Mouse (Mus musculus): ENCODE measurements around the gene Fgfr3. TPM values are rescaled to one million over a fixed set of nuclear protein-coding genes. Genes with fewer than 3 reads are reported as not detected.

The Fgfr3 gene
- total and polyA plus RNA-seq, 2 experiments from 2014 or later, result 24.5 to 81.6 TPM

DNA sequence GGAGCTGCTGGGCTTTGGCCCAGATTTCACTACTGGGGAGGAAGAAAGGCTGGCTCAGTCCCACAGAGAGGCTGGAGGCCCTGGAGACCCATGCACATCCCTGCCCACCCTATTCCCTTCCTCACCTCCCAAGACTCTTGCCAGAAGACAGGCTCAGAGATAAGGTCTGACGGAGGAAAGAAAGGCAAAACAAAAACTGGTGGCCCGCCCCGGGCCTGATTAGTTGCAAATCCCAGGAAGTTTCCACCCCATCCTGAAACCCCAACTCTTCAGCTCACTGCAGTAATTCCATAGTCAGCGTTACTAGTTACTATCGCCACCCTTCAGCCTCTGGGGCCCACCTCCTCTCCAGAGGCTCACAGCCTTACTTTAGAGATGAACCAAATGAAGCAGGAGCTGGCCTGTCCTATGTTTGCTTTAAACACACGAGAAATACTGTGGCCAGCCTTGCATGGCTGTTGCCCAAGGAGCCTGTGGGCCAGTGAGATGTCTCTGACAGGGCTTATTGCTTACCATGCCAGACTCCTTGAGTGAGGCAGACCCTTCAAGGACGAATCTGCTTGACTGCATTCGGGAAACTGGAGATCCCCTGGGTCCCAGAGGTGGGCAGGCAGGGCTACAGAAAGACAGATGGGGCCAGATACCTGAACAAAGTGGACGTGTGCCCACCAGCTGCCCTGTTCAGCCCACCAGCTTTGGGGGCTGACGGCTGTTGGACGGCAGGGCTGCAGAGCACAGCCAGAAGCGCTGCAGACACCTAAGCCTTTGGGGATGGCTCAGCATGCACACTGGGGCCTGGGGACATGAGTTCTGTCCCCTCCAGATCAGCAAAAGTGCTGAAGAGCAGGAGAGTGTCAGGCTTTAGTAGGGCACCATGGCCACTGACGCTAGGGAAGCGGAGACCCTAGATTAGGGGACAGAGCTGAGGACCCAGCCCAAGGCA lies 32.9 kb upstream of the Fgfr3 start:
- Histone ChIP-seq H3K27ac (ENCODE audit: low read depth, low read length) (0 out of 2 replicates have a peak overlapping the region, but pooled peaks have one; percentile 18), H3K4me3 (ENCODE audit: low read depth, low read length) (no peak overlapping the region), H3K36me3 (ENCODE audit: insufficient read depth, low read length) (no peaks in the 10 kb centered on the region), H3K9ac (replicated peaks; ENCODE audit: low read length, poor library complexity, severe bottlenecking) (peak overlapping the region; percentile 5; the same call in 1 of the 2 replicates), H3K27me3 (ENCODE audit: insufficient read depth, low read length) (peaks cover 8% of the 10 kb centered on the region), H3K9me3 (ENCODE audit: low read length) (no peaks in the 10 kb centered on the region), H3K4me1 (ENCODE audit: insufficient read depth, low read length) (no peaks in the 10 kb centered on the region; the same call in 1 of the 2 replicates), H3K4me2 (ENCODE audit: low read depth, low read length, poor library complexity, severe bottlenecking) (no peak overlapping the region)
- DNase-seq (ENCODE audit: low spot score) (no peak), ATAC-seq (ENCODE audit: low FRiP score) (no peak)
- 38% methylated on average over 14 of the region's 14 CpGs for WGBS
- TF ChIP-seq CTCF (IDR thresholded peaks at IDR 0.05), result no peak

DNA sequence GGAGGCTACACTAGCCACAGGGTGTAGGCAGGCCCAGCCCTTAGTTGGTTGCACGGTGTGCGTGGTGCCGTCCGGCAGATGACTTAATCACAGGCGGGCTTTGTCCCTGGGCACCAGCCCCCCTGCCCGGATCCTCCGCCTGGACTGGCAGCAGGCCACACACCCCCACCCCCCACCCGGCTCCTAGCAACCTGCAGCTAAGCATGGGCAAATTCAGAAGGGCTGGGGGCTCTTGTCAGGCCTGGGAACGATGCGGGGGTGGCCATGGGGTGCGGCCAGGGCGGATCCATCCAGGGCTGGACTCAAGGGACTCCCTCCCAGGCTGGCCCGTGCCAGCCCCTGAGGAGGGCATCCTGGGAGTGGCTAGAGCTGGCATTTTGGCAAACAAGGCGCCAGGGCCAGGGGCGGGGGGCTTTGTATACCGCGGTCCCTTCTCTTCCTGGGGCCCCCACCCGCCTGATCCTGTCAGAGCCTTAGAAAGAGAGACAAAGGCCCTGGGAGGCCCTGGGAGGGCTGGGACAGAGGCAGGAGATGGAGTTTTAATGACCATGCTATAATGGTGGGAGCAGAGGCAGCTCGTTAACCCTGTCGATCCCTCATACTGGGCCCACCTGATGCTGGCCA lies 32.1 kb upstream of the Fgfr3 start:
- H3K27ac ChIP-seq (ENCODE audit: low read depth, low read length), result 0 out of 2 replicates have a peak overlapping the region, but pooled peaks have one; percentile 18

DNA sequence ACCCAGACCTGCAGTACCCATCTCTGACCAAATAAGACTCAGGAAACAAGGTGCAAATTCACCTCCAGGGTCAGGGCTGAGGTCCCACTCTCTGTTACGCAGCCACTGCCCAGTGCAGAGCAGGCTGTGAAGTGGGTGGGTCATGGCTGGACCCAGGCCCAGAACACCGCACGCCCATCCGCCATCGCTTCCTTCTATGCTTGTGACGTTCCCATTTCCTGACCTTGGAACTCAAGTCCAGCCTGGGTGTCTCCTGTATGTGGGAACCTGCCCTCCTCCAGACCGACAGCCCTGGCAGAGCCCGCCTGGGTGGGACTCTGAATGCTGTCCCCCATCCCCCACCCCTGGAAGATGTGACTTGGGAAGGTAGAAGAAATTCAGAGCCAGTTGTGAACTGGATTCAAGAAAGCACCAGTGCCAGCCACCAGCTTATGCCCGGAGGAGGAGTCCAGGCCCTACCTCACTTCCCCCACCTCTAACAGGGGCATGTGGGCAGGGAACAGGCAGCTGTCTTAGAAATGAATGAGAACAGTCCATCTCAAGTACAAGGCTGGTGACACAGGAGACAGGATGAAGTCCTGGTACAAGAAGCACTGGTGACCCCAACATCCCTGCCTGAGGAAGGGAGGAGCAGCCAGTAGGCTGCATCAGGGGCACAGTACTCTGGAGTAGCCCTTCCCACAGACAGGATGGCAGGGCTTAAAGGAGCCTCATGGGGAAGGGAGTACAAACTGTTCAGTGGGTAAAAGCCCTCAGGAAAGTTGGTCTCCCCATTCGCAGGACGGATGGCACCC lies 31.4 kb upstream of the Fgfr3 start:
- no peak overlapping the region for H3K27ac ChIP-seq (ENCODE audit: low read depth, low read length)
- no peaks in the 10 kb centered on the region for H3K9me3 ChIP-seq (ENCODE audit: low read length)
- no peak for TF ChIP-seq CTCF (IDR thresholded peaks at IDR 0.05)
- peak; percentile 43 for DNase-seq (ENCODE audit: low spot score)
- no peak overlapping the region for H3K4me3 ChIP-seq (ENCODE audit: low read depth, low read length)
- H3K27me3 ChIP-seq (ENCODE audit: insufficient read depth, low read length), result peaks cover 14% of the 10 kb centered on the region
- 0 out of 2 replicates have a peak overlapping the region, but pooled peaks have one; percentile 5 for H3K9ac ChIP-seq (replicated peaks; ENCODE audit: low read length, poor library complexity, severe bottlenecking)
- 75% methylated on average over 11 of the region's 11 CpGs for WGBS
- H3K4me1 ChIP-seq (ENCODE audit: insufficient read depth, low read length), result no peaks in the 10 kb centered on the region; the same call in 1 of the 2 replicates
- H3K4me2 ChIP-seq (ENCODE audit: low read depth, low read length, poor library complexity, severe bottlenecking), result no peak overlapping the region
- ATAC-seq (ENCODE audit: low FRiP score), result peak; percentile 25
- H3K36me3 ChIP-seq (ENCODE audit: insufficient read depth, low read length), result no peaks in the 10 kb centered on the region

More for the DNA sequence above, 32.1 kb upstream of the Fgfr3 start:
- ATAC-seq (ENCODE audit: low FRiP score) (peak; percentile 86), DNase-seq (ENCODE audit: low spot score) (peak; percentile 85)
- H3K9ac ChIP-seq (replicated peaks; ENCODE audit: low read length, poor library complexity, severe bottlenecking), result peak overlapping the region; percentile 5; the same call in 1 of the 2 replicates
- H3K9me3 ChIP-seq (ENCODE audit: low read length), result no peaks in the 10 kb centered on the region
- TF ChIP-seq CTCF (IDR thresholded peaks at IDR 0.05), result no peak
- peaks cover 14% of the 10 kb centered on the region for H3K27me3 ChIP-seq (ENCODE audit: insufficient read depth, low read length)
- no peaks in the 10 kb centered on the region for H3K36me3 ChIP-seq (ENCODE audit: insufficient read depth, low read length)
- no peak overlapping the region for H3K4me3 ChIP-seq (ENCODE audit: low read depth, low read length)
- 22% methylated on average over 19 of the region's 20 CpGs for WGBS
- no peak overlapping the region for H3K4me2 ChIP-seq (ENCODE audit: low read depth, low read length, poor library complexity, severe bottlenecking)
- no peaks in the 10 kb centered on the region; the same call in 1 of the 2 replicates for H3K4me1 ChIP-seq (ENCODE audit: insufficient read depth, low read length)

DNA sequence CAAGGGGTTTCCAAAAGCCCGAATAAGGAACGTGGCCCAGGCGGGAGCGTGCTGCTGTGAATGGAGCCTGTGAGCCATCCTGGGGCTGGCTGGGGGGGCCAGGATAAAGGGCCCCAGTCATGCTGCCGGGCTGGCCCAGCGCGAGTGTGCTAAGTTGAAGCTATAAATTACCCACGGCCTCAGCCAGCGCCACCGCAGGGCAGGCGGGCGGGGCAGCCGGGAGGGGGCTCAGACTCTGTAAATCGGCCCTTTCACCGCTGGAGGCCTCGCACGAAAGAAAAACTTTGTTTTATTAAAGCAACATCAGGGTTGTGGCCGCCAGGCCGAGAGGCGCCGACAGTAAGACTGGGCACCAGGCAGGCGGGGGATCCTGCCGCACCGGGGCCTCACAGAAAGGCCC lies 29.1 kb upstream of the Fgfr3 start:
- DNase-seq (ENCODE audit: low spot score), result peak; percentile 51
- no peak for ATAC-seq (ENCODE audit: low FRiP score)
- WGBS, result 7% methylated on average over 24 of the region's 24 CpGs
- Histone ChIP-seq H3K36me3 (ENCODE audit: insufficient read depth, low read length) (no peaks in the 10 kb centered on the region), H3K9ac (replicated peaks; ENCODE audit: low read length, poor library complexity, severe bottlenecking) (no peak overlapping the region), H3K27me3 (ENCODE audit: insufficient read depth, low read length) (peaks cover 20% of the 10 kb centered on the region), H3K27ac (ENCODE audit: low read depth, low read length) (no peak overlapping the region), H3K9me3 (ENCODE audit: low read length) (no peaks in the 10 kb centered on the region), H3K4me2 (ENCODE audit: low read depth, low read length, poor library complexity, severe bottlenecking) (no peak overlapping the region), H3K4me3 (ENCODE audit: low read depth, low read length) (no peak overlapping the region), H3K4me1 (ENCODE audit: insufficient read depth, low read length) (no peaks in the 10 kb centered on the region; the same call in 1 of the 2 replicates)
- no peak for TF ChIP-seq CTCF (IDR thresholded peaks at IDR 0.05)

DNA sequence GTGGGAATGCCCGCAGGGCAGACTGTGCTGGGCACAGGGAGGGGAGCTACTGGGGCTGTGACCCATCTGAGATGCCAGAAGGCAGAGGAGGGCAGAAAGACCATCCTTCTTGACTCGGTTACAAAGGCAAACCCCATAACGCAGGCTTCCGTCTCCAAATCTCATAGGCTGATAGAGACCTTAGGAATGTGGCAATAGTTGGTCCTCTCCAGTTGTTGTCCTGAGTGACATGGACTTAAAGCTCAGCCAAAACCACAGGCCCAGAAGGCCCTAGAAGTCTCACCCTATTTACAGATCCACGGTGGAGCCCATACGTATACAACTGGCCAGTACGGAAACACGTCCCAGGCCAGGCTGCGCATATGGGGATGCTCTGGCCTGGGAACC lies 27.0 kb upstream of the Fgfr3 start:
- Histone ChIP-seq H3K4me1 (ENCODE audit: insufficient read depth, low read length) (peaks cover 3% of the 10 kb centered on the region; the same call in 1 of the 2 replicates), H3K27me3 (ENCODE audit: insufficient read depth, low read length) (peaks cover 20% of the 10 kb centered on the region), H3K9ac (replicated peaks; ENCODE audit: low read length, poor library complexity, severe bottlenecking) (no peak overlapping the region), H3K4me2 (ENCODE audit: low read depth, low read length, poor library complexity, severe bottlenecking) (no peak overlapping the region), H3K9me3 (ENCODE audit: low read length) (no peaks in the 10 kb centered on the region), H3K4me3 (ENCODE audit: low read depth, low read length) (no peak overlapping the region), H3K36me3 (ENCODE audit: insufficient read depth, low read length) (no peaks in the 10 kb centered on the region), H3K27ac (ENCODE audit: low read depth, low read length) (no peak overlapping the region)
- ATAC-seq (ENCODE audit: low FRiP score), result no peak
- WGBS, result 43% methylated on average over 9 of the region's 9 CpGs
- no peak for TF ChIP-seq CTCF (IDR thresholded peaks at IDR 0.05)
- no peak for DNase-seq (ENCODE audit: low spot score)

All from midbrain, postnatal 0 days (tissue).